Mouse (Mus musculus) megakaryocyte-erythroid progenitor cell, adult 5 weeks (primary cell): ENCODE measurements around the gene Ap3s2. TPM values are rescaled to one million over a fixed set of nuclear protein-coding genes. Genes with fewer than 3 reads are reported as not detected.

Experiments used
- polyA plus RNA-seq: library from polyadenylated mRNA; stranded (reverse); fragments of >175 nt; gene quantifications from 2 replicates; pipeline ENCODE4 v1.2.3, GENCODE M21; 2012

Gene Ap3s2
- 6.3 and 6.4 TPM in 2 replicates for polyA plus RNA-seq

DNA sequence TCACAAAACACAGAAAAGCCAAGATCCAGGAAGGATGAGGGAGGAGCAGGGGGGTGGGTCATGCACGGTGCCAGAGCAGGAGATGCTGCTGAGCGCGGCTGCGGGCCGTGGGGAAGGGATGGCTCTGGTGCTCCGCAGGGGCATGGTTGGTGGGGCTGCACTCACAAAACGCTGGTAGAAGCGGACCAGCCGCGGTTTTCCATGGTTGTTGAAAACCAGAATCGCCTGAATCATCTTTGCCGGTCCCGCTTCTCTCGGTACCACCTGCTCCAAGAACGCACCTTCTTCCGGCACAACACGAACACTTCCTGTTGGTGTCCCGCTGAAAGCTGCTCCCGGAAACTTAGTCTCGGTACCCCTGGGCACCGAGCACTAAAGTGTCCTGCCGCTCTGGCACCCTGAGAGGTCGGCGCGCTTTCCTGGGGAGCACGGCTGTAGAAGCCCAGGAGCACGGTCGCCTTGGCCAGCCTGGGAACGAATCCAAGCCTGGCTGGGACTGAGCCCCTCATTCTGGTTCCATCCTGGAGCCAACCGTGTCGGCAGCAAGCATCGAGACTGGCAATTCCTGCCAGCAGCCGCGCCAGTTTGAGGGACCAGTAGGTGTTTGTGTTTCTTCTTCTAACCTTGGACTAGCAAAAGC lies at the start of gene Ap3s2:
Gene Ap3s2 (minus strand): TSS at position 306 of the 640 bp plus-strand sequence.

DNA sequence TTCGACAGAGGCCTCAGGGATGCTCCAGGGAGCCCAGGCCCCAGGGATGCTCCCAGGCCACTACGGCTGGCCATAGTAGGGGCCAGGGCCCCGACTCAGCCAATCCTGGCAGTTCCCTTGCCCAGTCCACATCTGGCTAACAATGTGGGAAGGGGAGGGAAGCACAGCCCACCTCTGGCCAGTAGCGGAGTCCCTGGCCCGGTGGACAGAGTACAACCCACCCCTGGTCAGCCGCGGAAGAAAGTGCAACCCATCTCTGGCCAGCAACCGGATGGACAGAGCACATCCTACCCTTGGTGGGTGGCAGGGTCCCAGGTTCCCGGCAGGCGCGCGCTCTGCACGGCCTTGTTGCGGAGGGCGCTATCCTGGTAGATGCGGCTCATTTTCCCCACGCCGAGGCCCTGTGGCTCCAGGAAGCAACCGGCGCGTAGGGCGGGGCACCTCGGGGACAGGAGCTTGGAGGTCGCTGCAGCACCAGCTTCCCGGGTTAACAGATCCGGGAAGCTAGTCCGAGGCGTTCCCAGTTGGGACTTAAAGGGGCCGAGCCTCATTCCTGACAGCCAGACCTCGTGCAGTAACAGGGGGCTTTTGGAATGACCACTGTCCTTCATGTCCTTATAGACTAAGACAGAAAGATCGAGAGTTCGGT lies 14.5 kb upstream of the Ap3s2 start, which contains the start of gene Arpin:
Gene Arpin (minus strand): TSS at position 498 of the 649 bp plus-strand sequence.

DNA sequence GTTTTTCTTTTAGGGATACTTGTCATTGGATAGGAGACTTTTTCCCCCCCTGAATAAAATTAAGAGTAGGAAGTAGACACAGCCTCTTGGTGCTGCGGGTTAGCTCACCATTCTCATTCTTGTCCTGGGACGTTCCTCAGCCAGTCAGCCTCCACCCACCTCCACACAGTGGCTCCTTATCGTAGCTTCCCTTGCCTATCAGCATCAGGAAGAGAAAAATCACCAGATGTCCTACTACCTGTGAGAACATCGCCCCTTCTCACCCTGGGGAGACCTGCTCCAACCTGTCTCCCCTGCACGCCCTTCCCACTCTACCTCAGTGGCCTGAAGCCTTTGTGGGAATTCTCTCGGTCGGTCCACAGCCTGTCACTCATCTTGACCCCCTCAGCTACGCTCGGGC lies 59.6 kb downstream of the Ap3s2 start, which contains the start of gene Anpep:
Gene Anpep (minus strand): TSS at position 249 of the 400 bp plus-strand sequence.

Other genes starting within 250 kb of the Ap3s2 start
- gene Kif7, start 204.9 kb downstream of the Ap3s2 start, polyA plus RNA-seq = 2.7 and 5.9 TPM in 2 replicates
- gene Plin1, start 187.7 kb downstream of the Ap3s2 start, polyA plus RNA-seq = not detected in 2 replicates
- 2.0 and 2.3 TPM in 2 replicates for gene Pex11a, start 177.5 kb downstream of the Ap3s2 start, polyA plus RNA-seq
- gene Wdr93, start 177.5 kb downstream of the Ap3s2 start, polyA plus RNA-seq = 0.03 TPM in 1 of 2 replicates, not detected in the other
- gene Mesp1, start 126.9 kb downstream of the Ap3s2 start, polyA plus RNA-seq = not detected in 2 replicates
- 0.15 and 0.32 TPM in 2 replicates for gene Mesp2, start 109.9 kb downstream of the Ap3s2 start, polyA plus RNA-seq
- 1.4 and 2.1 TPM in 2 replicates for gene Anpep, start 59.6 kb downstream of the Ap3s2 start, polyA plus RNA-seq
- gene Arpin, start 14.7 kb upstream of the Ap3s2 start, polyA plus RNA-seq = 0.21 TPM in 1 of 2 replicates, not detected in the other
- 62.6 and 85.4 TPM in 2 replicates for gene Zfp710, start 104.2 kb upstream of the Ap3s2 start, polyA plus RNA-seq
- 376 and 386 TPM in 2 replicates for gene Idh2, start 194.7 kb upstream of the Ap3s2 start, polyA plus RNA-seq